Mouse (Mus musculus): ENCODE data around the gene Hlcs. TPM values are rescaled to one million over a fixed set of nuclear protein-coding genes. Genes with fewer than 3 reads are reported as not detected.

Gene Hlcs
- polyA plus RNA-seq, 1 experiment from 2014 or later, result 2.1 TPM

DNA sequence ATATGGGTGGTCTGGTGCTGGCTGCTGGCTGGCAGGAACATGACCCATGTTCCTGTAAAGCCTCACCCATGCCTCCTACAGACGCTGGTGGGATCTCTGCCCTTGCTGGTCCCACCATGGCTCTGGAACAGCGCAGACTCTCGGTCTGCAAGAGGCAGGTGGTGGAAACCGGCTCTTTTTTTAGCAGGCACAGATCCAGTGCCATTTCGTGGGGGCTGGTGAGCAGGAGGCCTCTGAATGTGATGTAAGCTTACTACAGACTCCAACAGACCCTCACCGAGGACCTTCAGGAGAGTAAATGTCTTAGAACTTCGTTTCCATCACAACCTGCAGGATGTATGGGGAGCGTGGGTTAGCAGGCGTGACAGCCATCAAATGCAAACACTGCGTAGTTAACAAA is 172.6 kb downstream of the Hlcs start:
- Histone ChIP-seq H3K4me2 (no peak overlapping the region), H3K9ac (no peak overlapping the region), H3K27me3 (peaks cover 23% of the 10 kb centered on the region), H3K36me3 (replicated peaks) (no peaks in the 10 kb centered on the region), H3K9me3 (replicated peaks) (no peaks in the 10 kb centered on the region), H3K4me3 (replicated peaks) (no peak overlapping the region), H3K4me1 (replicated peaks) (no peaks in the 10 kb centered on the region), H3K27ac (replicated peaks) (no peak overlapping the region)
- no peak for ATAC-seq (ENCODE audit: insufficient read depth)
- WGBS (ENCODE audit: insufficient replicate concordance), result 61% methylated on average over 10 of the region's 10 CpGs

DNA sequence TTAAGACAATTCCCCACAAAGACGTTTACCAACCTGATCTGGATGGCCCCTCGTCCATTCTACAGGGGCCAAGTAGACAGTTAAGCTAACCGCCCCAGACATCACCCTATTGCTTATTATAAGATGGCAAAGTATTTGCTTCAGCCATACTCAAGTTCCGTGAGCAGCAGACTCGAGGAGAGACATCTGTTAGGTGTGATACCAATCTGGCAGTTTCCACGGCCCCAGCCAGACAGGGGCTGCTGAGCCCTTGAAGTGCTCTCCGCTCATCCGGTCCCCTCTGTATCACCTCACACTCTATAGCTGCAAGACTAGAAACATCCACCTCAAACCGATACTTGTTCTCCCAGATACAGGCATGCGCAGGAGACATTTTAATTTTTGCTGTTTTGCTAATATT is 179.2 kb downstream of the Hlcs start:
- WGBS (ENCODE audit: insufficient replicate concordance), result 67% methylated on average over 10 of the region's 10 CpGs
- no peaks in the 10 kb centered on the region for H3K27me3 ChIP-seq
- no peak overlapping the region for H3K9ac ChIP-seq
- H3K4me2 ChIP-seq, result no peak overlapping the region
- no peak for ATAC-seq (ENCODE audit: insufficient read depth)
- H3K27ac ChIP-seq (replicated peaks), result no peak overlapping the region
- H3K4me3 ChIP-seq (replicated peaks), result no peak overlapping the region
- no peaks in the 10 kb centered on the region for H3K36me3 ChIP-seq (replicated peaks)
- no peaks in the 10 kb centered on the region for H3K4me1 ChIP-seq (replicated peaks)
- H3K9me3 ChIP-seq (replicated peaks), result no peaks in the 10 kb centered on the region

DNA sequence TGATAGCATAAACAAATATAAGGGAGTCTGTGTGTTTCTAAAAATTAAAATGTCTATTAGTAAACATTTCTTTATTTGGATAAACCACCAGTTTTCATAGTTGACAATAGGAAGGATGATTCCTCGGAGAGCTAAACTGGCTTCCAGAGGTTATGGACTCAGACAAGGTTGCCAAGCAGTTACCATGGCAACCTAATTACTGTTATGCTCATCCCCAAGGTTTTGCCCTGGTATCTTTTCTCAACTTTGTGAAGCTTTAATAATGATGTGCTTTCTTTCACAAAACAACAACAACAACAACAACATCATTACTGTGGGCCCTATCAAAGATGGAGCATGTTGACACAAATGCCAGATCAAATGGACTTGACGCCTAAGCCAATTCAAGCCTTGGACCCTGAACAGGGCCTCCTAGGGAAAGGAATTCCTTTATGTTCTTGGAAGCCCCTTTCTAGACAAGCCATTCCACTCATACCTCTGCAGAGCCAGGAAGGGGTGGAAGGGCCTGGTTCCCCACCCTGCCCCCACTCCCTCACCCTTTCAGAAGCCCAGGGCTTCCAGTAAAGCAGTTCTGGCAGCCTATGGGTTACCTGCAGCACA is 185.0 kb downstream of the Hlcs start:
- no peak overlapping the region for H3K4me3 ChIP-seq (replicated peaks)

DNA sequence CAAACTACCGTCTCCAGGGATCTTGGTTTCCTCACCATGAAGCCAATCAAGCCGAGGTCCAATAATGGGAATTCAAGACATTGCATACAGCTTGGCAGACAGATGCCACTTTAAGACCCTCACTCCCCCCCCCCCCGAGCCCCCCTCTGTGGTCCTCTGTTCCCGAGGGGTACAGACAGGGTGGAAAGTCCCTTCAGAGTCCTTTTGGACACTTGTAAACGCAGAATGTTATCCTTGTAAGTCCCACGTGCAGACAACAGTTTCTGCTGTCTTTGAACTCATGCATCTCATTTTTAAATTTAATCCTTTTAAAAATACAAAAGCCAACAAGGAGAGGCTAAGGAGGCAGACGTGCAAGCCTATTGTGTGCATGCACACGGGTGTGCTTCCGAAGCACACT is 187.2 kb downstream of the Hlcs start:
- Histone ChIP-seq H3K9me3 (replicated peaks) (no peaks in the 10 kb centered on the region), H3K4me2 (no peak overlapping the region), H3K9ac (no peak overlapping the region), H3K36me3 (replicated peaks) (no peaks in the 10 kb centered on the region), H3K4me1 (replicated peaks) (no peaks in the 10 kb centered on the region), H3K4me3 (replicated peaks) (no peak overlapping the region), H3K27me3 (peaks cover 68% of the 10 kb centered on the region), H3K27ac (replicated peaks) (no peak overlapping the region)
- 39% methylated on average over 9 of the region's 9 CpGs for WGBS (ENCODE audit: insufficient replicate concordance)
- ATAC-seq (ENCODE audit: insufficient read depth), result no peak

More for the DNA sequence above, 185.0 kb downstream of the Hlcs start:
- no peak overlapping the region for H3K27ac ChIP-seq (replicated peaks)
- no peaks in the 10 kb centered on the region for H3K9me3 ChIP-seq (replicated peaks)
- 62% methylated on average over 2 of the region's 2 CpGs for WGBS (ENCODE audit: insufficient replicate concordance)
- H3K27me3 ChIP-seq, result peaks cover 47% of the 10 kb centered on the region
- H3K9ac ChIP-seq, result no peak overlapping the region
- ATAC-seq (ENCODE audit: insufficient read depth), result no peak
- H3K4me1 ChIP-seq (replicated peaks), result no peaks in the 10 kb centered on the region
- H3K36me3 ChIP-seq (replicated peaks), result no peaks in the 10 kb centered on the region
- no peak overlapping the region for H3K4me2 ChIP-seq

DNA sequence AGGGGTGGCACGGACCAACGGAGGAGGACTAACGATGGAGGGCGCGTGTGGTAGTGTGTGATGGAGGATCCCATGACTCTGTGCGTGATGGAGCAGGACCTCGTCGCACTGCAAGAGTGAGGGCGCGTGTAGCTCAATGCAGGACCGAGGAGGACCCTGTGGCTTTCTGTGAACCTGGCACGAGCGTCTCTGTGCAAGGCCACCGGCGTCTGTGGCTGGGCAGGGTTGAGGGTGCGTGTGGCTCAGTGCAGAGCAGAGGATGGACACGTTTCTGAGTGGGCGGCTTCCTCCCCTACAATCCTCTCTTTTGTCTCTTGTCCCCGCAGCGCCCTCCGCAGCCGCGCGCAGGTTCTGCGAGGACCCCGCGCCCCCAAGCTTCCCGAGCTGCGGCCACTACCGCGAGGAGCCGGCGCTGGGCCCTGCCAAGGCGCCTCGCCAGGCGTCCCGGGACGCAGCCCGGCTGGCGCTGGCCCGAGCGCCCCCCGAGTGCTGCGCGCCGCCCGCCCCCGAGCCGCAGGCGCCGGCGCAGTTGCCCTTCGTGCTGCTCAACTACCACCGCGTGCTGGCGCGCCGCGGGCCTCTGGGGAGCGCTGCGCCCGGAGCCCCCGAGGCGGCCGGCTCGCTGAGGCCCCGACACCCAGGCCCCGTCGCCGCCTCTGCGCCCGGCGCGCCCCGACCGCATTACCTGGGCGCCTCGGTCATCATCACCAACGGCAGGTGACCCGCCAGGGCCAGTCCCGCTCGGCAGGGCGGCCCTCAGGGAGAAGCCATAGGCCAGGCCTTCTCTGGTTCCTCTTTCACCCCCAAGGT is 188.0 kb downstream of the Hlcs start:
- no peaks in the 10 kb centered on the region for H3K9me3 ChIP-seq (replicated peaks)
- 2% methylated on average over 81 of the region's 83 CpGs for WGBS (ENCODE audit: insufficient replicate concordance)
- H3K4me3 ChIP-seq (replicated peaks), result no peak overlapping the region; the same call in 1 of the 2 replicates
- H3K27me3 ChIP-seq, result peaks cover 73% of the 10 kb centered on the region
- H3K27ac ChIP-seq (replicated peaks), result no peak overlapping the region
- ATAC-seq (ENCODE audit: insufficient read depth), result no peak
- H3K9ac ChIP-seq, result no peak overlapping the region
- H3K4me1 ChIP-seq (replicated peaks), result no peaks in the 10 kb centered on the region
- H3K36me3 ChIP-seq (replicated peaks), result no peaks in the 10 kb centered on the region
- peak overlapping the region; percentile 44 for H3K4me2 ChIP-seq

DNA sequence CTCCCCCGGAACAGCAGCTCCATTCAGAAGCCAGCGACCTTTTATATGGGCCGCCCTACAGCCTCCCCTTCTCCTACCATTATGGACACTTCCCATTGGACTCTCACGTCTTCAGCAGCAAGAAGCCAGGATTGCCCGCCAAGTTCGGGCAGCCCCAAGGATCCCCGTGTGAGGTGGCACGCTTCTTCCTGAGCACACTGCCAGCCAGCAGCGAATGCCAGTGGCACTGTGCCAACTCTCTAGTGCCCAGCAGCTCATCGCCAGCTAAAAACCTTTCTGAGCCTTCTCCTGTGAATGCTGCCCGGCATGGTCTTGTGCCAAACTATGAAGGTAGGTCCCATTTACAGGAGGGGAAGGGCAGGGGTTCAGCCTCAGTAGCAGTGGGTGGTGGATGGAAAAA is 190.1 kb downstream of the Hlcs start:
- Histone ChIP-seq H3K9me3 (replicated peaks) (no peaks in the 10 kb centered on the region), H3K27me3 (peaks cover 76% of the 10 kb centered on the region), H3K36me3 (replicated peaks) (no peaks in the 10 kb centered on the region), H3K9ac (no peak overlapping the region), H3K4me3 (replicated peaks) (no peak overlapping the region), H3K4me1 (replicated peaks) (no peaks in the 10 kb centered on the region), H3K4me2 (no peak overlapping the region), H3K27ac (replicated peaks) (no peak overlapping the region)
- ATAC-seq (ENCODE audit: insufficient read depth), result no peak
- WGBS (ENCODE audit: insufficient replicate concordance), result 64% methylated on average over 11 of the region's 11 CpGs

DNA sequence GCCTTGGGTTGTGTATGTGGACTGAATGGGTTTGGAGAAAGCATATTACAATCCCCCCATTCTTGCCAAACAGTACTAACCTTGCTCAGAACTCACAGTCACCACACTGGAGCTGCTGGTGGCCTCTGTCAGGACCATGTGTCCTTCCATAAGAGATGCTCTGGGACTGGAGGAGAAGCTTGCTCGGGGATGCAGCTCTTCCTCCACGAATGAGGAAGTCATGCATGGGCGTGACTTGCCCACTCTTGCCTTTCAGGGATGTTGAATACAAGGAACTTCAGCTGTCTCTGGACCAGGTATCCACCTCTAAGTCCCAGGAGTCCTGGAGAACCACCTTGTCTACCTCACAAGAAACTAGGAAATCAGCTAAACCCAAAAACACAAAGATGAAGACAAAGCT is 191.0 kb downstream of the Hlcs start:
- H3K4me3 ChIP-seq (replicated peaks), result no peak overlapping the region
- no peaks in the 10 kb centered on the region for H3K36me3 ChIP-seq (replicated peaks)
- H3K9ac ChIP-seq, result no peak overlapping the region
- no peak overlapping the region for H3K4me2 ChIP-seq
- ATAC-seq (ENCODE audit: insufficient read depth), result no peak
- H3K4me1 ChIP-seq (replicated peaks), result no peaks in the 10 kb centered on the region
- H3K9me3 ChIP-seq (replicated peaks), result no peaks in the 10 kb centered on the region
- WGBS (ENCODE audit: insufficient replicate concordance), result 16% methylated on average over 3 of the region's 3 CpGs
- H3K27me3 ChIP-seq, result peaks cover 75% of the 10 kb centered on the region
- no peak overlapping the region for H3K27ac ChIP-seq (replicated peaks)

DNA sequence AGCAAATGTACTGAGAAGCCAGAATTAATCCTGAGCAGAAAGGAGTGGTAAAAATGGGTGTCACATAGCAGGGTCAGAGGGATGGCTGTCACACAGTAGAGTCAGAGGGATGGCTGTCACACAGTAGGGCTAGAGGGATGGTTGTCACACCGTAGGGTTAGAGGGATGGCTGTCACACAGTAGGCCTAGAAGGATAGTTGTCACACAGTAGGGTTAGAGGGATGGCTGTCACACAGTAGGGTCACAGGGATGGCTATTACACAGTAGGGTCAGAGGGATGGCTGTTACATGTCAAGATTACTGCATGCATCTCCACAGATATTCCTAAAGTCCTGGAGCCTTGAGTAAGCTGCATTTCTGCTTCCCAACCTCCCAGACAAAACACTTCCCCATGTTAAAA is 195.0 kb downstream of the Hlcs start:
- H3K4me3 ChIP-seq (replicated peaks), result no peak overlapping the region
- H3K27me3 ChIP-seq, result peaks cover 46% of the 10 kb centered on the region
- H3K4me1 ChIP-seq (replicated peaks), result no peaks in the 10 kb centered on the region
- no peak for ATAC-seq (ENCODE audit: insufficient read depth)
- H3K4me2 ChIP-seq, result no peak overlapping the region
- H3K27ac ChIP-seq (replicated peaks), result no peak overlapping the region
- 76% methylated on average over 1 of the region's 1 CpGs for WGBS (ENCODE audit: insufficient replicate concordance)
- H3K9me3 ChIP-seq (replicated peaks), result no peaks in the 10 kb centered on the region
- H3K36me3 ChIP-seq (replicated peaks), result no peaks in the 10 kb centered on the region
- no peak overlapping the region for H3K9ac ChIP-seq

DNA sequence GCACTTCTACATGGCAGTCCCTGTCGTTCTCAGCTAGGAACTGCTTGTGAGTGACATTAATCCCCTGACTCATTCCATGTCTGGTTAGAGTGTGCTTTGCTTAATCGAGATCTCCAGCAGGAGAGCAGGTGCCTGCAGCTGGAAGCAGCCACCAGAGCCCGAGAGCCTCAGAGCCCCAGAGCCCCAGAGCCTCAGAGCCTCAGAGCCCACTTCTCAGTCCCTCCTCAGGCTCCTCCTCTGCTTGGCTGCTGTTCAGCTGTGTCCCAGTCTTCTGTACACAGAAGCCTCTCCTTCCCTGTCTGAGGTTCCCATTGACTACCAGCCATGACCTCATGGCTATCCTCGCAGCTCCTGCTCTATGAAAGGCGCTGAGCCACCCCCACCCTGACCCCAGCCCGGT is 196.0 kb downstream of the Hlcs start:
- H3K4me3 ChIP-seq (replicated peaks), result no peak overlapping the region
- peaks cover 43% of the 10 kb centered on the region for H3K27me3 ChIP-seq
- no peak overlapping the region for H3K4me2 ChIP-seq
- no peaks in the 10 kb centered on the region for H3K36me3 ChIP-seq (replicated peaks)
- H3K27ac ChIP-seq (replicated peaks), result no peak overlapping the region
- H3K4me1 ChIP-seq (replicated peaks), result no peaks in the 10 kb centered on the region
- H3K9ac ChIP-seq, result no peak overlapping the region
- WGBS (ENCODE audit: insufficient replicate concordance), result 48% methylated on average over 6 of the region's 6 CpGs
- H3K9me3 ChIP-seq (replicated peaks), result no peaks in the 10 kb centered on the region
- no peak for ATAC-seq (ENCODE audit: insufficient read depth)

DNA sequence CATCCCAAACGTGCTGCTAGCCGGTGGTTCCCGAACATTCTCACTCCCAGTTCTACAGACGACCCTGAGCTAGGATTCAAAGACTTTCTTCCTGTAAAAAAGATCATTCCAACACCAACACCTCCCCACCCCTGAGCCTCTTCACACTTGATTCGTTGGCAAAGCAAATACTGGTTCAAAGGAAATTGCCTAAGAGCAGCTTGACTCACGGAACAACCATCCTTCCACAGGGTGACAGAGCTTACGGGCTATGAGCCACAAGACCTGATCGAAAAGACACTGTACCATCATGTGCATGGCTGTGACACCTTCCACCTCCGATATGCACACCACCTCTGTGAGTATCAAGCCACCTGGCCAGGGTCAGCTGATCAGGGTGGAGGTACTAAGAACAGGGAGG is 198.7 kb downstream of the Hlcs start:
- peaks cover 28% of the 10 kb centered on the region for H3K27me3 ChIP-seq
- no peak for ATAC-seq (ENCODE audit: insufficient read depth)

DNA sequence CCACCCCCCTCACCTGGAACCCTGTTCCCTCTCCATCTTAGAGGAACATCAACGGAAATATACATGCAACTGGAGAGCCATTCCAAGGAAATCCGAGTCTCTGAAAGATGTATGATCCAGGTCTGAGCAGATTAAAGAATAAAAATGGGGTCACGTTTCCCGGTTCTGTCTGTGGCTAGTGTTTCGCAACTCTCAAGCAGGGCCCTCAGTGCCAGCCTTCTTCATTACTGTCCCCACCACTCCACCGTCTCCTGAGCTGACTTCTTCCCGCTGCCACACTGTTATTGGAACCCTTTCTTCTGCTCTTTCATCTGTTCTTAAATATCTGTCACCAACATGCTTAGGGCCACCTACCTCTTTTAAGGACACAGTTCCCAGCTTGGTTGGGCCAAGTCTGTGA is 200.2 kb downstream of the Hlcs start:
- WGBS (ENCODE audit: insufficient replicate concordance), result 49% methylated on average over 7 of the region's 7 CpGs
- no peak for ATAC-seq (ENCODE audit: insufficient read depth)
- H3K4me3 ChIP-seq (replicated peaks), result no peak overlapping the region
- no peak overlapping the region for H3K27ac ChIP-seq (replicated peaks)
- no peak overlapping the region for H3K4me2 ChIP-seq
- H3K36me3 ChIP-seq (replicated peaks), result no peaks in the 10 kb centered on the region
- H3K9me3 ChIP-seq (replicated peaks), result no peaks in the 10 kb centered on the region
- H3K9ac ChIP-seq, result no peak overlapping the region
- no peaks in the 10 kb centered on the region for H3K4me1 ChIP-seq (replicated peaks)
- peaks cover 37% of the 10 kb centered on the region for H3K27me3 ChIP-seq

More for the DNA sequence above, 198.7 kb downstream of the Hlcs start:
- Histone ChIP-seq H3K9ac (no peak overlapping the region), H3K4me2 (no peak overlapping the region), H3K36me3 (replicated peaks) (no peaks in the 10 kb centered on the region), H3K9me3 (replicated peaks) (no peaks in the 10 kb centered on the region), H3K4me3 (replicated peaks) (no peak overlapping the region), H3K4me1 (replicated peaks) (no peaks in the 10 kb centered on the region), H3K27ac (replicated peaks) (no peak overlapping the region)
- WGBS (ENCODE audit: insufficient replicate concordance), result 57% methylated on average over 9 of the region's 9 CpGs
